8 mouse cellular contexts compared by ENCODE assay signal in the genomic region with DNA sequence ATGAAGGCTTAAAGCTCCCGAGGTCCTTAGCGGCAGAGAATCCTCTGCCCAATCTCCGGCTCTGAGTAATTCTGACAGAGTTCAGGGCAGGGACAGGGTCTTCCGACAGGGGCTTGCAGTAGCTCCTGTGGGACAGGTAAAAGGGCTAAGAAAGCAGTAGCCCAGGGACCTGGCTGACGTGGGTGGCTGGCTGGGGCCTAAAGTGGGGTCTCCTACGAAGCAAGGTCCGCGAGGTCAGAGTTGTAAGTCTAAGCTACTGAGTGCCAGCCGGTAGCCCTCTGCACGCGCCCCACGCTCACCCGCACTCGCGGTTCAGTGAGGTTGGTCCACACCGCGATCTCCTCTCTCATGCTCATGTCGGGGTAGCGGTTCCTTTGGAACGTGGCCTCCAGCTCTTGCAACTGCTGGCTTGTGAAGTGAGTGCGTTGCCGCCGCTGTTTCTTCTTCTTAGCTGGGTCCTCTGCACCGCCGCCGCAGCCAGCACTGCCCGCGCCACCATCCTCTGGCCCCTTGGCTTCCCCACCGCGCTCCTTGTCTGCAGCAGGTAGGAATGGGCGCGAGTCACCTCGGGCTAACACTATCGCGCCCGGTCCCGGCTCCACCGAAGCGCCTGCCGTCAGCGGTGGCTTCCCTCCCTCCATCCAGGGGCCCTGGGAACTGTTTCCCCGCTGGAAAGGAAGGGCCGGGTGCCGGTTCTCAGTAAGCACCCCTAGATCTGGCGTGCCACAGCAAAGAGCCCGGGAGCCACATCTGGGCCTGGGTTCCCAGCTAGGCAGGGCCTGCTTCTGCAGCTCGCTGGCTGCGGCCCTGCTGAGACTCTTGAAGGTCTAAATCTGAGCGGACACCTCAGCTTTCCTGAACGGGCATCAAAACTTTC. TPM values are rescaled to one million over a fixed set of nuclear protein-coding genes. Genes with fewer than 3 reads are reported as not detected.
A peak's percentile ranks its signal among the peaks of the same experiment; 100 is the strongest.
DNase-seq lines count a peak whose midpoint lies in the region; ATAC-seq lines count a peak whose summit lies in the region.
"Had no signal": no experiment of that assay in that cellular context is flagged by ENCODE, and none has a peak within 500 bp of the region (broad histone marks: within the 10 kb centered on the region; RNA-seq: fewer than 3 reads in every experiment).

No protein-coding gene starts in this region.

- H3K9me3 ChIP-seq in liver, embryonic 11.5 days (ENCODE audit: control insufficient read depth, low read length), result no peaks in the 10 kb centered on the region
- H3K9me3 ChIP-seq in embryonic facial prominence, embryonic 11.5 days (replicated peaks; ENCODE audit: control insufficient read depth, low read length), result no peaks in the 10 kb centered on the region
- H3K9me3 ChIP-seq in neural tube, embryonic 12.5 days, result no peaks in the 10 kb centered on the region

- no peaks in the 10 kb centered on the region; the same call in 1 of the 2 replicates for H3K4me1 ChIP-seq in liver, embryonic 11.5 days (replicated peaks; ENCODE audit: control insufficient read depth, insufficient read depth, low read length)
- peaks cover 4% of the 10 kb centered on the region for H3K4me1 ChIP-seq in embryonic facial prominence, embryonic 11.5 days (ENCODE audit: control insufficient read depth, insufficient read depth, low read length)
- peaks cover 19% of the 10 kb centered on the region for H3K4me1 ChIP-seq in neural tube, embryonic 12.5 days

- H3K27me3 ChIP-seq in liver, embryonic 11.5 days (replicated peaks; ENCODE audit: control insufficient read depth, insufficient read depth, low read length), result peaks cover 97% of the 10 kb centered on the region
- peaks cover 56% of the 10 kb centered on the region for H3K27me3 ChIP-seq in embryonic facial prominence, embryonic 11.5 days (ENCODE audit: control insufficient read depth, insufficient read depth, low read length)
- peaks cover 92% of the 10 kb centered on the region for H3K27me3 ChIP-seq in neural tube, embryonic 12.5 days (replicated peaks)

- peak overlapping the region; percentile 20 for H3K4me3 ChIP-seq in liver, embryonic 11.5 days (ENCODE audit: low read depth, low read length)
- H3K4me3 ChIP-seq in embryonic facial prominence, embryonic 11.5 days (ENCODE audit: low read depth, low read length), result peak overlapping the region; percentile 34
- no peak overlapping the region for H3K4me3 ChIP-seq in neural tube, embryonic 12.5 days

- H3K27ac ChIP-seq in liver, embryonic 11.5 days (ENCODE audit: low read depth, low read length), result no peak overlapping the region
- H3K27ac ChIP-seq in embryonic facial prominence, embryonic 11.5 days (replicated peaks; ENCODE audit: low read depth, low read length), result peak overlapping the region; percentile 44; the same call in 1 of the 2 replicates
- H3K27ac ChIP-seq in neural tube, embryonic 12.5 days, result no peak overlapping the region

- peak overlapping the region; percentile 45 for H3K4me2 ChIP-seq in liver, embryonic 11.5 days
- peak overlapping the region; percentile 38 for H3K4me2 ChIP-seq in embryonic facial prominence, embryonic 11.5 days (ENCODE audit: low read depth, low read length)
- H3K4me2 ChIP-seq in neural tube, embryonic 12.5 days (replicated peaks), result 0 out of 2 replicates have a peak overlapping the region, but pooled peaks have one; percentile 16

- peak; percentile 49 for DNase-seq in liver, embryonic 11.5 days (ENCODE audit: low spot score)
- no peak for DNase-seq in liver
- DNase-seq in embryonic facial prominence, embryonic 11.5 days (ENCODE audit: low spot score), result peak; percentile 45
- no peak for DNase-seq in Muller cell, postnatal 12 days (ENCODE audit: inconsistent ontology term)

- H3K9ac ChIP-seq in liver, embryonic 11.5 days (ENCODE audit: low read depth, low read length), result no peak overlapping the region
- H3K9ac ChIP-seq in embryonic facial prominence, embryonic 11.5 days (replicated peaks; ENCODE audit: low read length), result peak overlapping the region; percentile 66
- H3K9ac ChIP-seq in neural tube, embryonic 12.5 days, result no peak overlapping the region

- ATAC-seq in liver, embryonic 11.5 days (replicated peaks; ENCODE audit: low FRiP score), result no peak
- no peak for ATAC-seq in embryonic facial prominence, embryonic 11.5 days (replicated peaks; ENCODE audit: insufficient number of reproducible peaks, low FRiP score, low TSS enrichment, low read depth)
- ATAC-seq in hematopoietic stem cell, adult 5-6 weeks (replicated peaks in 1 of 2; ENCODE audit: insufficient read depth in 1 of 2, low FRiP score in 2 of 2, low TSS enrichment in 1 of 2, low read depth in 1 of 2, poor library complexity in 2 of 2, severe bottlenecking in 2 of 2), result 0 out of 4 replicates have a peak, but pooled peaks have one; percentile 6 to 12
- no peak for ATAC-seq in neural tube, embryonic 12.5 days (ENCODE audit: low FRiP score, low read depth)
- ATAC-seq in megakaryocyte progenitor cell, adult 5-6 weeks (replicated peaks; ENCODE audit: poor library complexity), result no peak

- H3K36me3 ChIP-seq in liver, embryonic 11.5 days (ENCODE audit: control insufficient read depth, insufficient read depth, low read length), result no peaks in the 10 kb centered on the region
- no peaks in the 10 kb centered on the region for H3K36me3 ChIP-seq in embryonic facial prominence, embryonic 11.5 days (replicated peaks; ENCODE audit: control insufficient read depth, insufficient read depth, low read depth, low read length)
- no peaks in the 10 kb centered on the region for H3K36me3 ChIP-seq in neural tube, embryonic 12.5 days

- WGBS in liver, embryonic 11.5 days, result 3% methylated on average over 50 of the region's 50 CpGs
- WGBS in embryonic facial prominence, embryonic 11.5 days, result under 1% methylated on average over 50 of the region's 50 CpGs
- under 1% methylated on average over 50 of the region's 50 CpGs for WGBS in neural tube, embryonic 12.5 days

RNA-seq across cellular contexts. Expression of gene Pitx1, which starts 7.6 kb away (rescaled TPM):
- polyA plus RNA-seq in liver, embryonic 11.5 days (2014; fragmentation: Nextera tagmentation; extraction: Ambion mirVana), result 6.3 and 6.8 TPM in 2 replicates
- polyA plus RNA-seq in embryonic facial prominence, embryonic 11.5 days (2014; fragmentation: Nextera tagmentation; extraction: Ambion mirVana), result 48.5 and 54.9 TPM in 2 replicates
- total RNA-seq in hematopoietic stem cell, adult 5-6 weeks (2017), result not detected in 2 replicates
- 0.49 and 2.0 TPM in 2 replicates for polyA plus RNA-seq in neural tube, embryonic 12.5 days (2016; fragmentation: Nextera tagmentation; extraction: Ambion mirVana)
- total RNA-seq in megakaryocyte progenitor cell, adult 5-6 weeks (2015), result not detected in 2 replicates
- total RNA-seq in megakaryocyte progenitor cell, adult 5-6 weeks (2017), result not detected in 2 replicates
- total RNA-seq: layer of hippocampus, postnatal 25 days had no signal

RNA-seq across cellular contexts. Expression of gene Catsper3, which starts 44.0 kb away (rescaled TPM):
- not detected in 2 replicates for polyA plus RNA-seq in liver, embryonic 11.5 days (2014; fragmentation: Nextera tagmentation; extraction: Ambion mirVana)
- not detected in 2 replicates for polyA plus RNA-seq in embryonic facial prominence, embryonic 11.5 days (2014; fragmentation: Nextera tagmentation; extraction: Ambion mirVana)
- total RNA-seq in hematopoietic stem cell, adult 5-6 weeks (2017), result 1.5 TPM in 1 of 2 replicates, not detected in the other
- polyA plus RNA-seq in neural tube, embryonic 12.5 days (2016; fragmentation: Nextera tagmentation; extraction: Ambion mirVana), result not detected in 2 replicates
- 0.37 TPM in 1 of 2 replicates, not detected in the other for total RNA-seq in megakaryocyte progenitor cell, adult 5-6 weeks (2015)
- total RNA-seq in megakaryocyte progenitor cell, adult 5-6 weeks (2017), result not detected in 2 replicates

Comparison
In these comparisons a context has a peak if more than half of its experiments do, and no peak if none do; other contexts are left out.
1. DNase-seq: peak in liver, embryonic 11.5 days (single experiment) and embryonic facial prominence, embryonic 11.5 days (single experiment); none in liver (single experiment) and Muller cell, postnatal 12 days (single experiment).
2. ATAC-seq: peak in hematopoietic stem cell, adult 5-6 weeks (2 of 2); none in liver, embryonic 11.5 days (single experiment), embryonic facial prominence, embryonic 11.5 days (single experiment), neural tube, embryonic 12.5 days (single experiment) and megakaryocyte progenitor cell, adult 5-6 weeks (single experiment).
3. Peak in every context shown above with its lines, with median percentiles within 50 percentile points of each other: H3K4me2 ChIP-seq.